Mouse (Mus musculus) right cerebral cortex, postnatal 4 days (tissue): ENCODE measurements at regions not wholly inside any gene's neighbourhood (a gene's known extent, or its start where the extent isn't known, plus 50 kb on each side); places are given as distances from the start of the nearest gene placed in this dataset.
A peak's percentile ranks its signal among the peaks of the same experiment; 100 is the strongest.

Experiments used
- DNase-seq: peaks from one replicate; pipeline ENCODE4 v3.0.0-alpha.2; 2022

- DNase-seq, result no peak
Observed at GRCm38 (mm10) chr17:47317651-47318050, 51.0 kb upstream of the Mrps10 start.

- DNase-seq, result no peak
Observed at GRCm38 (mm10) chr17:47313162-47313561, 55.5 kb upstream of the Mrps10 start.

- DNase-seq, result no peak
Observed at GRCm38 (mm10) chr17:47311272-47311671, 57.4 kb upstream of the Mrps10 start.

GRCm38 (mm10) chr17:47306027-47306761 lies 62.5 kb upstream of the Mrps10 start:
- DNase-seq, result no peak

- no peak for DNase-seq
Observed at GRCm38 (mm10) chr17:47304463-47305199, 64.1 kb upstream of the Mrps10 start.

GRCm38 (mm10) chr17:47303600-47303999 lies 65.1 kb upstream of the Mrps10 start:
- no peak for DNase-seq

GRCm38 (mm10) chr17:47298396-47298919 lies 70.2 kb upstream of the Mrps10 start:
- no peak for DNase-seq

GRCm38 (mm10) chr17:47297965-47298364 lies 70.7 kb upstream of the Mrps10 start:
- peak; percentile 78 for DNase-seq

GRCm38 (mm10) chr17:47296709-47297450 lies 71.8 kb upstream of the Mrps10 start:
- no peak for DNase-seq

- DNase-seq, result no peak
Observed at GRCm38 (mm10) chr17:47295315-47296011, 73.2 kb upstream of the Mrps10 start.

- DNase-seq, result no peak
Observed at GRCm38 (mm10) chr17:47294091-47294534, 74.6 kb upstream of the Mrps10 start.

GRCm38 (mm10) chr17:47293178-47293577 lies 75.5 kb upstream of the Mrps10 start:
- no peak for DNase-seq

GRCm38 (mm10) chr17:47291558-47291957 lies 77.1 kb upstream of the Mrps10 start:
- no peak for DNase-seq

- DNase-seq, result no peak
Observed at GRCm38 (mm10) chr17:47285616-47286015, 83.1 kb upstream of the Mrps10 start.

GRCm38 (mm10) chr17:47284236-47284635 lies 84.5 kb upstream of the Mrps10 start:
- DNase-seq, result no peak

GRCm38 (mm10) chr17:47283158-47283557 lies 85.5 kb upstream of the Mrps10 start:
- DNase-seq, result no peak

GRCm38 (mm10) chr17:47282476-47282875 lies 86.2 kb upstream of the Mrps10 start:
- no peak for DNase-seq

- DNase-seq, result no peak
Observed at GRCm38 (mm10) chr17:47277890-47278289, 90.8 kb upstream of the Mrps10 start.

- DNase-seq, result no peak
Observed at GRCm38 (mm10) chr17:47276639-47277038, 92.0 kb upstream of the Mrps10 start.

- DNase-seq, result no peak
Observed at GRCm38 (mm10) chr17:47275796-47276311, 92.8 kb upstream of the Mrps10 start.

- no peak for DNase-seq
Observed at GRCm38 (mm10) chr17:47273309-47273708, 95.4 kb upstream of the Mrps10 start.

- DNase-seq, result peak; percentile 32
Observed at GRCm38 (mm10) chr17:47271979-47272677, 96.6 kb upstream of the Mrps10 start.
